Mouse (Mus musculus) neural tube, embryonic 10.5 days (tissue): ENCODE measurements around the gene Dnttip2.
"Not testable (repeated sequence)": the region's sequence is repeated elsewhere in the genome, so short reads cannot be mapped to it uniquely, and the experiment has no call there.

Experiments
- DNase-seq: peaks from one replicate; pipeline ENCODE4 v3.0.0-alpha.2; 2017; ENCODE audit warnings: low spot score; ENCODE audit errors: extremely low spot score

Gene Dnttip2

GRCm38 (mm10) chr3:122274241-122275024, at the start of gene Dnttip2:
Gene Dnttip2 (plus strand): TSS chr3:122274388.
- DNase-seq: peak; percentile 91

DNA sequence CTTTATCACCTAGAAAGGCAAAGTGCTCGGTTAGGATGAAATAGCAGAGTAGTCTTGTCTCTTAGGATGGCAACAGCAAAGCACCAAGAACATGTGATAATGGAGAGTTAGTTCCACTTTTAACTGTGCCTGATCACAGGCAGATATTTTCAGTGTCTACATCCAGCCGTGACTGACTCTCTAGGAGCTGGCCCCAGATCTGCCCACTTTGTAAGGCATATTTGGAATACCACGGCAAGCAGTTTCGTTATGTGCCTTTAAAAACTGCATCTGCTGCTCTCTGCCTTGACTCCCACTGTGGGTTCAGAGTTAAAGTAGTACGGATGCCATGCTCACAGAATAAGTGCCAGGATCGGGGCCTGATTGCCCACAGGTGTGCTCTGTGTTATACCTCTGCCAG, 47.2 kb upstream of the Dnttip2 start:
- DNase-seq: not testable (repeated sequence)

GRCm38 (mm10) chr3:122235772-122236171, 38.4 kb upstream of the Dnttip2 start:
- DNase-seq: no peak

- no peak for DNase-seq
These were observed 31.3 kb upstream of the Dnttip2 start for GRCm38 (mm10) chr3:122242876-122243275.

- DNase-seq: no peak
These were observed 30.6 kb upstream of the Dnttip2 start for GRCm38 (mm10) chr3:122243416-122244167.

GRCm38 (mm10) chr3:122244759-122245158, 29.4 kb upstream of the Dnttip2 start:
- no peak for DNase-seq

DNA sequence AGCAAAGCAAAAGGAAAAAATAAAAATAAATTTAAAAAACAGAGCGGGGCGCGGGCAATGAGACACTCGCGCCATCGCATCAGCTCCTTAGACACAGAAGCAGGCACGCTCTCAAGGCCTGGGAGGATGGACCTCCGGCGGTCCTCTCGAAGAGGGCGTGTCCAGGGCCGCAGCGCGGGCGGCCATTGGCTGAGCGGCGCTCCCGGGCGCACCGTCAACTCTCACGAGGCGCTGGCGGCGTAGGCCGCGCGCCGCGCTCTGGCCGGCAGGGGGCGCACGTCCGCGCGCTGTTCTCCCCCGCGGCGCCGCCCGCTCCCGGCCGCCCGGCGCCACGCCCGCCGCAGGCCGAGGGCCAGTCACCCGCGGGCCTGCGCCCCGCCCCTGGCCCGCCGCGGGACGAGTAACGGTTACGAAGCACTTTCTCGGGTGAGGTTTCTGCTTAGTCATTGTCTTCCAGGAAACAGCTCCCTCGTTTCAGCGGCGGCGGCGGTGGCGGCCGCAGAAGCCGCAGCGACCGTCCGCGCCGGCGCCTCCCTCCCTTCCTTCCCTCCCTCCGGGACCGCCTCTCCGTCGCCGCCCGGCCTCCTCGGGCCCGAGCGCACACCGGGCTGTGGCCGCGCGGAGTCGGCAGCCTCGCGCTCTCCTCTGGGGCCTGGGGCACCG, 28.8 kb upstream of the Dnttip2 start, which contains the start of gene Gclm:
TSS of gene Gclm (plus strand) at position 343 of the 663 bp plus-strand sequence.
- peak; percentile 88 for DNase-seq

GRCm38 (mm10) chr3:122245878-122246332, 28.3 kb upstream of the Dnttip2 start:
- DNase-seq: no peak

- DNase-seq: peak; percentile 22
These were observed 27.8 kb upstream of the Dnttip2 start for GRCm38 (mm10) chr3:122246406-122246805.

GRCm38 (mm10) chr3:122246986-122247767, 27.0 kb upstream of the Dnttip2 start:
- DNase-seq: peak; percentile 14

DNA sequence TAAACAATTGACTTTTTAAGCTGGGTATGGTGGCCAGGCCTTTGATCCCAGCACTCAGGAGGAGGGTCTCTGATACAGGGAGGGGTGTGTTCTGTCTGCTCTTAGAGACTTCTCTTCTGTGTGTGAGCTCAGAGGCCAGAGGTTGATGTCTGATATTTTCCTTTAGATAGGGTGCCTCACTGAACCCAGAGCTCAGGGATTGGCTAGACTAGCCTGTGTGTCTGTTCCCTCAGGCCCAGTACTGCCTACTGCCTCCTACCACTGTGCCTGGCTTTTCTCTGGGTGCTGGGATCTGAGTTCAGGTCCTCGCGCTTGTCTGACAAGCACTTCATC, 26.5 kb upstream of the Dnttip2 start:
- no peak for DNase-seq

DNA sequence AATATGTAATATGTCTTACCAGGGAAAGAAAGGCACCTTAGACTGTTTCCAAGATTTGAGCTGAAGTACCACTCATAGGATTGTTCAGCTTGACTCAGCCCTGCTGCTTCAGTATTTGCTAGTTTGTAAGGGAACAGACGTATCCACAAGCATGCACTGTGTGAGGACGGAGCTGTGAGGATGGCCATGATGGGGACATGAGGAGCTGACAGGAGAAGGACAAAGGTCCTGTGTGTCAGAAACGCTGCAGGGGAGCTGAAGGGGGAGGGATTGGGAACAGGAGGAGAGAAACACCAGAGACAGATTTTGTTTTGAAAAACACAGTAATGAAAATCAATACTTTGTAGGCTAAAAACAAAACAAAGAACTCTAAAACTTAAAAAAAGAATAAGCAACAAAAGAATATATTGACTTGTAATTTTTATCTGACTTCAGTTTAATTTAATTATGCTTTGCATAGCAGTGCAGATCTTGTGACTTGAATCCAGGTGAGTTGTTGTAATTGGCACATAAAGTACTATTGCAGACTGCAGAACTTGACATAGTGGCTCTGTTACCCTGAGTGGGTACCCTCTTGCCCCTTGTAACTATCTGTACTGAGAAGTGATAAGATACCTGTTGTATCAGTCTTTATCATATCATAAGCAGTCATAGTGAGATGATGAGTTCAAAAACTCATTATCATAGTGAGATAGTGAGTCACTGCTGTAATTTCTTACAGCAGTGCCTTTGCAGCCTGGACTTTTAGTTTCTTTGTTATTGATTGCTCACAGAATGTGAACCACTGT, 21.5 kb upstream of the Dnttip2 start:
- no peak for DNase-seq

GRCm38 (mm10) chr3:122254050-122254449, 20.1 kb upstream of the Dnttip2 start:
- DNase-seq: not testable (repeated sequence)

DNA sequence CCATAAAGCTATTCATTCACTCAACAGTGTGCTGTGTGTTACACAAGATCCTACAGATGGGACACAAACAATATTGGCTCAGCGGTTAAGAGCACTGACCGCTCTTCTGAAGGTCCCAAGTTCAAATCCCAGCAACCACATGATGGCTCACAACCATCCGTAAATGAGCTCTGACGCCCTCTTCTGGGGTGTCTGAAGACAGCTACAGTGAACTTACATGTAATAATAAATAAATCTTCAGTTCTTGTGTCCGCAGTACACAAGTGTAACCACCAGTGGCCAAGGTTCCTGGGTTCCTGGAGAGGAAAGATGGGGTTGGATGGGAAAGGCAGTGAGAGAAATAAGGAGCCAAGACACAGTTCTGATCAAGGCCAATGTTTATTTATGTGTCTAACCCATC, 4.2 kb upstream of the Dnttip2 start:
- DNase-seq: no peak

DNA sequence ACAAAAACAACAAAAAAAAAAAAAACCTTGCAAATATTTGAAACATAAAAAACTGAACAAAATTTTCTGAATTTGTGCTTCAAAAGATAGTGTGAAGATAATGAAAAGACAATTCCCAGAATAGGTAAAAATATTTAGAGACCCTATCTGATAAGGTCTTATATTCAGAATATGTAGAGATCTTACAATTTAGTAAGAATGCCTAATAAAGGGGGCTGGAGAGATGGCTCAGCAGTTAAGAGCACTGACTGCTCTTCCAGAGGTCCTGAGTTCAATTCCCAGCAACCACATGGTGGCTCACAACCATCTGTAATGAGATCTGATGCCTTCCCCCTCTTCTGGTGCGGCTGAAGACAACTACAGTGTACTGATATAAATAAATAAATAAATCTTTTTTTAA, 1.6 kb upstream of the Dnttip2 start:
- not testable (repeated sequence) for DNase-seq

DNA sequence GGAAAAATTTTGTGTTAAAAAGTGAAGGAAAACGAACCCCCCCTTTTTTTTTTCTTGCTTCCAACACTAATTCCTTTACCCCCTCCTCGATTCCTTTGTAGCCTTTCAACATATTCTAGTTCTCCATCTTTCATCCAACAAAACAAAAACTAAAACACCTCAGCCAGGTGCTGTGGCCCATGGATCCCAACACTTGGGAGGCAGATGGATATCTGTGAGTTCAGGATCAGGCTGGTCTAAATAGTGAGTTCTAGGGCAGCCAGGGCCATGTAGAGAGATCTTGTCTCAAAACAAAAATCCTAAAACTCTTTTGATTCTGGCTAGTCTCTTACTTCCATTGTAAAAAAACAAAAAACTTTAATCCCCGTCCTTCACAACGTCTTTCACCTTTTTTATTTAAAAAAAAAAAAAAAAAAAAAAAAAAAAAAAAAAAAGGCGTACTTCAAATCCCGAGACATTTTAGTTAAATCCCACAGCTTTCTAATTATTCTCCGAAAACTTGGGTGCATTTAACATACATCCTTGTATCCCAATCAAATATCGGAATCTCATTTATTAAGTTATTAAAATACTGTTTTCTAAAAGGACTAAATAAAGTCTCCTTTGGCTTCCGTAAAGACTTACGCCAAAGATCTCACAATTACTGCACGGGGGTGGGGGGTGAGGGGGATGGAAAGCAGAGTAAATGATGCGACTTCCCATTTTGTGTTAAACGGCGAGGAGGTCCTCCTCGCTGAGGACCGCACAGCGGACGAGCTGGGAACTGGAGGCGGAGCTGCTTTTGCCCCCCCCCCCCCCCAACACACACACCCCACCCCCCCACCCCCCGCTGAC, 564 bp upstream of the Dnttip2 start:
- DNase-seq: no peak

GRCm38 (mm10) chr3:122275111-122275510, 923 bp downstream of the Dnttip2 start:
- no peak for DNase-seq

GRCm38 (mm10) chr3:122287195-122287594, 13.0 kb downstream of the Dnttip2 start:
- DNase-seq: no peak

- DNase-seq: no peak
These were observed 14.5 kb downstream of the Dnttip2 start for GRCm38 (mm10) chr3:122288613-122289195.
